Mouse (Mus musculus): ENCODE data around the gene Nek6. TPM values are rescaled to one million over a fixed set of nuclear protein-coding genes. Genes with fewer than 3 reads are reported as not detected.

Gene Nek6
- polyA plus RNA-seq, 1 experiment = 173 TPM

DNA sequence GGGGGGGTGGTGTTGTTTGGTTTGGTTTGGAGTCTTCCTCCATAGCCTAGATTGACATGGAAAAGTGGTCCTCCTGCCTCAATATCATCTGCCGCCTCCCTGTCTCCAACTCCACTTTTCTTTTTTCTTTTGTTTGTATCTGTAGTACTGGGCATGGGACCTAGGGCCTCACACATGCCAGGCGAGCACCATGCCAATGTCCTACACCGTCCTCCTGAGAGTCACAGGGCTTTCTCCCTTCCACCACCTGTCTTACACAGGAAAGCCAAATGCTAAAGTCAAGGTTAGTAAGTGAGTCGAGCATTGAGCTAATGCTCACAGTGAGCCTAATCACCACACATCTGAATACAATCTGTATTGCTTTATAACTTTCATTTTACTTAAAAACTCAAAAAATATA is 108.3 kb downstream of the Nek6 start:
- Histone ChIP-seq H3K4me1 (ENCODE audit: control insufficient read depth, insufficient read depth, insufficient read length, low read length) (no peaks in the 10 kb centered on the region), H3K4me3 (ENCODE audit: low read depth, low read length) (no peak overlapping the region), H3K36me3 (ENCODE audit: control insufficient read depth, insufficient read depth, low read length) (peaks cover 6% of the 10 kb centered on the region), H3K27ac (ENCODE audit: insufficient read depth, low read depth, low read length) (no peak overlapping the region), H3K27me3 (ENCODE audit: control insufficient read depth, insufficient read depth, low read length) (no peaks in the 10 kb centered on the region)
- TF ChIP-seq POLR2A (IDR thresholded peaks at IDR 0.05; ENCODE audit: low read depth, low read length) = no peak
- TF ChIP-seq CTCF (IDR thresholded peaks at IDR 0.05; ENCODE audit: extremely low read depth, insufficient read length, insufficient replicate concordance, low read depth, low read length) = no peak
- WGBS = 91% methylated on average over 4 of the region's 4 CpGs

- no peaks in the 10 kb centered on the region for H3K4me1 ChIP-seq (ENCODE audit: control insufficient read depth, insufficient read depth, insufficient read length, low read length)
- peaks cover 6% of the 10 kb centered on the region for H3K36me3 ChIP-seq (ENCODE audit: control insufficient read depth, insufficient read depth, low read length)
- no peak overlapping the region for H3K4me3 ChIP-seq (ENCODE audit: low read depth, low read length)
- H3K27me3 ChIP-seq (ENCODE audit: control insufficient read depth, insufficient read depth, low read length) = no peaks in the 10 kb centered on the region
- WGBS = 82% methylated on average over 4 of the region's 4 CpGs
- H3K27ac ChIP-seq (ENCODE audit: insufficient read depth, low read depth, low read length) = no peak overlapping the region
- TF ChIP-seq POLR2A (IDR thresholded peaks at IDR 0.05; ENCODE audit: low read depth, low read length) (no peak), CTCF (IDR thresholded peaks at IDR 0.05; ENCODE audit: extremely low read depth, insufficient read length, insufficient replicate concordance, low read depth, low read length) (no peak)
These were observed 109.6 kb downstream of the Nek6 start for GRCm38 (mm10) chr2:38621076-38621475.

DNA sequence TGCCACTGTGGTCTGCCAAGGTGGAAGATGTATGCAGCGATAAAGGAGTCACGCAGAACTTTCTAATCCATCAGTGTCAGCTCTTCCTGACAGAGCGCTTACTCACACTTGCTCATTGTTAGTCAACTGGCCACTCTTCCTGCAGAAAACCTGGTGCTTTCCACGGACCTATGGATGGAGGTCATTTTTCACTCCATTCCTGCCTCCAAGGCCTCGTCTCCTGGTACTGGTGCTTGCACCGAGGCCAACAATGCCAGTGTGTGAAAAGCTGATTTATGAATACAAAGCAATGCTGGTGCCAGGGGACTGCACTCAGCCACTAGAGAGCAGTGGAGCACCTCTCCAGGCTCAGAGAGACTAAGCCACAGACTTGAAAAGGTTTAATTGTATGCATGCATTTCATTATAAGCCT is 110.2 kb downstream of the Nek6 start:
- Histone ChIP-seq H3K27ac (ENCODE audit: insufficient read depth, low read depth, low read length) (no peak overlapping the region), H3K36me3 (ENCODE audit: control insufficient read depth, insufficient read depth, low read length) (peaks cover 9% of the 10 kb centered on the region), H3K4me3 (ENCODE audit: low read depth, low read length) (no peak overlapping the region), H3K27me3 (ENCODE audit: control insufficient read depth, insufficient read depth, low read length) (no peaks in the 10 kb centered on the region), H3K4me1 (ENCODE audit: control insufficient read depth, insufficient read depth, insufficient read length, low read length) (no peaks in the 10 kb centered on the region)
- WGBS = 77% methylated on average over 6 of the region's 6 CpGs
- no peak for TF ChIP-seq CTCF (IDR thresholded peaks at IDR 0.05; ENCODE audit: extremely low read depth, insufficient read length, insufficient replicate concordance, low read depth, low read length)
- no peak for TF ChIP-seq POLR2A (IDR thresholded peaks at IDR 0.05; ENCODE audit: low read depth, low read length)

- Histone ChIP-seq H3K4me3 (ENCODE audit: low read depth, low read length) (no peak overlapping the region), H3K27me3 (ENCODE audit: control insufficient read depth, insufficient read depth, low read length) (no peaks in the 10 kb centered on the region), H3K36me3 (ENCODE audit: control insufficient read depth, insufficient read depth, low read length) (peaks cover 15% of the 10 kb centered on the region), H3K27ac (ENCODE audit: insufficient read depth, low read depth, low read length) (no peak overlapping the region), H3K4me1 (ENCODE audit: control insufficient read depth, insufficient read depth, insufficient read length, low read length) (no peaks in the 10 kb centered on the region)
- no peak for TF ChIP-seq CTCF (IDR thresholded peaks at IDR 0.05; ENCODE audit: extremely low read depth, insufficient read length, insufficient replicate concordance, low read depth, low read length)
- TF ChIP-seq POLR2A (IDR thresholded peaks at IDR 0.05; ENCODE audit: low read depth, low read length) = no peak
- WGBS = 57% methylated on average over 3 of the region's 3 CpGs
These were observed 112.0 kb downstream of the Nek6 start for GRCm38 (mm10) chr2:38623411-38623810.

GRCm38 (mm10) chr2:38623821-38624590 is 112.6 kb downstream of the Nek6 start:
- TF ChIP-seq POLR2A (IDR thresholded peaks at IDR 0.05; ENCODE audit: low read depth, low read length) (no peak), CTCF (IDR thresholded peaks at IDR 0.05; ENCODE audit: extremely low read depth, insufficient read length, insufficient replicate concordance, low read depth, low read length) (no peak)
- H3K27ac ChIP-seq (ENCODE audit: insufficient read depth, low read depth, low read length) = no peak overlapping the region
- peaks cover 21% of the 10 kb centered on the region for H3K36me3 ChIP-seq (ENCODE audit: control insufficient read depth, insufficient read depth, low read length)
- no peak overlapping the region for H3K4me3 ChIP-seq (ENCODE audit: low read depth, low read length)
- H3K4me1 ChIP-seq (ENCODE audit: control insufficient read depth, insufficient read depth, insufficient read length, low read length) = no peaks in the 10 kb centered on the region
- WGBS = 36% methylated on average over 8 of the region's 8 CpGs
- H3K27me3 ChIP-seq (ENCODE audit: control insufficient read depth, insufficient read depth, low read length) = no peaks in the 10 kb centered on the region

DNA sequence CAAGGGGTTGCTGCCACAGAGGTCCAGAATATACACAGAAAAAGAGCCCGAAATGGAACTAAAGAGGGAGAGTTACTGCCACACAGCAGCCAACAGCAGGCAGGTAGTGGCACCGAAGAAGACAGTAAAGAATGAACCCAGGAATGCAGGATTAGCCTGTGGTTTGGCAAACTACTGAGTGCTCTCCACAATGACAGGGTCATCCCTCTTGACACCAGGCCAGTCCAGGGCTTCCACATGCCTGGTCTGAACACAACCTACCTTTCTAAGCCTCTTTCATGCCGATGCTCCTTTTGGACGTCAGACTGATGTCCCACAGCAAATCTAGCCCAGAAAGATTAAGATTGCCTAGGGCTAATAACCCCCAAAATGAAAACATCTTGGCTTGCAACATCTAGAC is 117.4 kb downstream of the Nek6 start:
- H3K4me3 ChIP-seq (ENCODE audit: low read depth, low read length) = no peak overlapping the region
- 92% methylated on average over 4 of the region's 4 CpGs for WGBS
- TF ChIP-seq CTCF (IDR thresholded peaks at IDR 0.05; ENCODE audit: extremely low read depth, insufficient read length, insufficient replicate concordance, low read depth, low read length) (no peak), POLR2A (IDR thresholded peaks at IDR 0.05; ENCODE audit: low read depth, low read length) (no peak)
- H3K4me1 ChIP-seq (ENCODE audit: control insufficient read depth, insufficient read depth, insufficient read length, low read length) = no peaks in the 10 kb centered on the region
- no peaks in the 10 kb centered on the region for H3K27me3 ChIP-seq (ENCODE audit: control insufficient read depth, insufficient read depth, low read length)
- no peak overlapping the region for H3K27ac ChIP-seq (ENCODE audit: insufficient read depth, low read depth, low read length)
- peaks cover 49% of the 10 kb centered on the region for H3K36me3 ChIP-seq (ENCODE audit: control insufficient read depth, insufficient read depth, low read length)

DNA sequence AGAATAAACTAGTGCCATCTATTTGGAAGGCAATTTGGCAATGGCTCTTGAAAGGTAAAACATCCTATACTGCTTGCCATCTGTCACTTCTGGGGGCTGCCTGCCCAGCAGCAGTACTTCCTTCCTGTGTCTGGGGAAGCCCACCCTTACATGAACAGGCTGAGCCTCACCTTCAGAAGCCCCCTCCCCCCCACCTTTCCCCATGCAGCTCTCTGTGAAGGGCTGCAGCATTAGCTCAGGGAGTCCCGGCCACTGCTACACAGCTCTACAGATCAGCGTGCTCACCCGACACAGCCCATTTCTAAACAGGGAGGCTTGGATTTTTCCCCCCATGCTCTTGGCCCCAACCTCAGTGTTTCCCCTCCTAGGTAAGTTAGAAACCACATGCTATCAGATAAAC is 118.0 kb downstream of the Nek6 start:
- Histone ChIP-seq H3K27ac (ENCODE audit: insufficient read depth, low read depth, low read length) (no peak overlapping the region), H3K4me3 (ENCODE audit: low read depth, low read length) (no peak overlapping the region), H3K4me1 (ENCODE audit: control insufficient read depth, insufficient read depth, insufficient read length, low read length) (no peaks in the 10 kb centered on the region), H3K36me3 (ENCODE audit: control insufficient read depth, insufficient read depth, low read length) (peaks cover 54% of the 10 kb centered on the region), H3K27me3 (ENCODE audit: control insufficient read depth, insufficient read depth, low read length) (no peaks in the 10 kb centered on the region)
- no peak for TF ChIP-seq POLR2A (IDR thresholded peaks at IDR 0.05; ENCODE audit: low read depth, low read length)
- TF ChIP-seq CTCF (IDR thresholded peaks at IDR 0.05; ENCODE audit: extremely low read depth, insufficient read length, insufficient replicate concordance, low read depth, low read length) = no peak
- 89% methylated on average over 3 of the region's 3 CpGs for WGBS
